Mouse (Mus musculus): ENCODE results near the gene Vnn3.

DNA sequence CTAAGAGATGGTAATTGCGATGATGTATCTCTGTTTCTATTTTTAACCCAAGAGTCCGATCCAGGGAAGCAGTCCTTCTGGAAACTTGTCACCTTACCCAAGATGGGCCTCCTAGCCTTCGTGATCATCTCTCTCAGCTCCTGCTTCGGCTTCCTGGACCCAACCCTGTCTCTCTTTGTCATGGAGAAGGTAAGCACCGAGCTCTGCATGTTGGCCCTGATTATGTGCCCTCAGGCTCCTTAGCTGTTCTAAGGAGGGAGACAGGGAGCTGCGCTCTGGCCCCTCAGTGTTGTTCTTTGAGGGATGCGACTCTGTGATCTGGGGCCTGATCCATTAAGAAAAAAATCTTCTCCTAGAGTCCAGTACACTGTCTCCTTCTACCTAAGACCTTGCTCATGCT is 35.0 kb upstream of the Vnn3 start:
- TF ChIP-seq CTCF (conservative IDR thresholded peaks at IDR 0.05; ENCODE audit: insufficient read depth, insufficient read length, low read depth, low read length) (no peak), POLR2A (IDR thresholded peaks at IDR 0.05; ENCODE audit: low read depth, low read length) (no peak)
